Mouse (Mus musculus): ENCODE measurements around the gene Avil. TPM values are rescaled to one million over a fixed set of nuclear protein-coding genes. Genes with fewer than 3 reads are reported as not detected.

The Avil gene
- polyA plus RNA-seq, 1 experiment from 2014 or later, result 0.18 TPM

DNA sequence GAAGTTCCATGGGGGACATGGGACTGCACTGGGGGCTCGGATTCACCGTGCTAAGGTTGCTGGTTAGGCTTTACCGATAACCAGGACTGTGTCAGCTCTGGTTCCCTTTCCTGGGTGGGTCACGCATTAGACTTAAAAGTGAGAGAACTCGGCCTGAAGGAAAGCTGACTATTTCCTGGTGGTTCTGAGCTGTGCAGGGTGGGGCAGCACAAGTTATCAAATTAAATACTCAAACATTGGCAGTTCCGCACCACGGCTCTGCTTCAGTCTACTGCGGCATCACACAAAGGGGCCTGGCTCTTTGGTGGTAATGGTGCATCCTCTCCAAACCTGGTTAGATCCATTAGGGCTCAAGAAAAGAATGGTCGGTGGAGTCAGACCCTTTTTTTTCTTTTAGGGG, 788 bp downstream of the Avil start:
- Histone ChIP-seq H3K27ac (no peak overlapping the region), H3K27me3 (replicated peaks) (no peaks in the 10 kb centered on the region), H3K36me3 (peaks cover 26% of the 10 kb centered on the region), H3K9me3 (replicated peaks) (no peaks in the 10 kb centered on the region), H3K4me2 (no peak overlapping the region), H3K4me1 (0 out of 2 replicates have a peak, but pooled peaks cover 8% of the 10 kb centered on the region), H3K9ac (no peak overlapping the region), H3K4me3 (no peak overlapping the region)
- 66% methylated on average over 9 of the region's 9 CpGs for WGBS (ENCODE audit: insufficient replicate concordance)
- no peak for ATAC-seq

- Histone ChIP-seq H3K4me3 (no peak overlapping the region), H3K4me2 (no peak overlapping the region), H3K27ac (no peak overlapping the region), H3K4me1 (0 out of 2 replicates have a peak, but pooled peaks cover 8% of the 10 kb centered on the region), H3K9me3 (replicated peaks) (no peaks in the 10 kb centered on the region), H3K9ac (no peak overlapping the region), H3K36me3 (peaks cover 26% of the 10 kb centered on the region), H3K27me3 (replicated peaks) (0 out of 2 replicates have a peak, but pooled peaks cover 4% of the 10 kb centered on the region)
- ATAC-seq, result no peak
- WGBS (ENCODE audit: insufficient replicate concordance), result 77% methylated on average over 1 of the region's 1 CpGs
These were observed 1.5 kb downstream of the Avil start for GRCm38 (mm10) chr10:127002056-127002455.

GRCm38 (mm10) chr10:127002765-127003164, 2.3 kb downstream of the Avil start:
- peaks cover 11% of the 10 kb centered on the region; the same call in 1 of the 2 replicates for H3K27me3 ChIP-seq (replicated peaks)
- H3K9ac ChIP-seq, result no peak overlapping the region
- no peak for ATAC-seq
- peaks cover 19% of the 10 kb centered on the region for H3K36me3 ChIP-seq
- no peak overlapping the region for H3K4me2 ChIP-seq
- H3K27ac ChIP-seq, result no peak overlapping the region
- no peak overlapping the region for H3K4me3 ChIP-seq
- 55% methylated on average over 5 of the region's 5 CpGs for WGBS (ENCODE audit: insufficient replicate concordance)
- H3K4me1 ChIP-seq, result 0 out of 2 replicates have a peak, but pooled peaks cover 1% of the 10 kb centered on the region
- H3K9me3 ChIP-seq (replicated peaks), result no peaks in the 10 kb centered on the region

DNA sequence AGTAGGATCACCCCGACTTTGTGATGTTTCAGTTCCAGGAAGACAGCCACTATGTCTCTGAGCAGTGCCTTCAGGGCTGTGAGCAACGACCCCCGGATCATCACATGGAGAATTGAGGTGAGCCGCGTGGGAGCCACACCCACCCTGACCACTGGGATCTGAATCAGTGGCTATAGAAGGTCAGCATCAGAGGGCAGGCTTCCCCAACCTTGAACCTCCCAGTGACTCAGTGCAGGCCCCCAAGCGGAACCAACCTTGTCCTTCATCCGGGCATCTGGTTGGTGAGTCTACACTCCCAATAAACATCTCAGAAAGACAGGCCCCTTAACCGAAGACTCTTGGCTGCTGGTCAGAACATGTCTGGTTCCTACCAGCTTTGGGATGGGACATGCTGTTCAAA, 2.8 kb downstream of the Avil start:
- Histone ChIP-seq H3K4me1 (no peaks in the 10 kb centered on the region), H3K4me2 (no peak overlapping the region), H3K4me3 (no peak overlapping the region), H3K9ac (no peak overlapping the region), H3K36me3 (peaks cover 13% of the 10 kb centered on the region), H3K27me3 (replicated peaks) (peaks cover 12% of the 10 kb centered on the region; the same call in 1 of the 2 replicates), H3K27ac (no peak overlapping the region), H3K9me3 (replicated peaks) (no peaks in the 10 kb centered on the region)
- ATAC-seq, result no peak
- 69% methylated on average over 8 of the region's 8 CpGs for WGBS (ENCODE audit: insufficient replicate concordance)

DNA sequence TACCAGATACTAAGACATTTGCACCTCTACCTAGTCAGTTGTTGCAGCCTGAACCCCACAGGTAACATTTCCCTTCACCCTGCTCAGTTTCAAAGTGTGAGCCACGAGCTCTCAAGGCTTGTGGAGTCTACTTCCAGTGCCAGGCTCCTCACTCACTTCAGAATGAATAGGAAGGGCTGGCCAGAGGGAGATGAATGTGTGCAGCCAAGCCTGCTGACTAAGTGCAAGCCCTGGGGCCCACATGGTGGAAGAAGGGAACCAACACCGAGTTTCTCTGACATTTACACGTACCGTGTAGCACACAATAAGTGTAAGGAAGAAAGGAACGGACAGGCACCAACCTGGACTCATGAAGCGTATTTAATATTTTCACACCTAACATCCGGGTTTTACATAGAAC, 3.3 kb downstream of the Avil start:
- no peaks in the 10 kb centered on the region for H3K4me1 ChIP-seq
- H3K36me3 ChIP-seq, result peaks cover 8% of the 10 kb centered on the region
- peaks cover 12% of the 10 kb centered on the region; the same call in 1 of the 2 replicates for H3K27me3 ChIP-seq (replicated peaks)
- no peak overlapping the region for H3K27ac ChIP-seq
- H3K9me3 ChIP-seq (replicated peaks), result no peaks in the 10 kb centered on the region
- 73% methylated on average over 7 of the region's 7 CpGs for WGBS (ENCODE audit: insufficient replicate concordance)
- H3K4me2 ChIP-seq, result no peak overlapping the region
- no peak overlapping the region for H3K9ac ChIP-seq
- no peak overlapping the region for H3K4me3 ChIP-seq
- no peak for ATAC-seq

- H3K27me3 ChIP-seq (replicated peaks), result peaks cover 9% of the 10 kb centered on the region
- no peak overlapping the region for H3K4me2 ChIP-seq
- no peak overlapping the region for H3K4me3 ChIP-seq
- no peaks in the 10 kb centered on the region for H3K36me3 ChIP-seq
- H3K27ac ChIP-seq, result no peak overlapping the region
- ATAC-seq, result no peak
- H3K9ac ChIP-seq, result no peak overlapping the region
- no peaks in the 10 kb centered on the region for H3K4me1 ChIP-seq
- 49% methylated on average over 5 of the region's 5 CpGs for WGBS (ENCODE audit: insufficient replicate concordance)
- H3K9me3 ChIP-seq (replicated peaks), result no peaks in the 10 kb centered on the region
These were observed 16.0 kb downstream of the Avil start for GRCm38 (mm10) chr10:127016488-127016887.

- peaks cover 9% of the 10 kb centered on the region for H3K27me3 ChIP-seq (replicated peaks)
- WGBS (ENCODE audit: insufficient replicate concordance), result 19% methylated on average over 2 of the region's 2 CpGs
- H3K27ac ChIP-seq, result no peak overlapping the region
- H3K4me1 ChIP-seq, result no peaks in the 10 kb centered on the region
- no peak overlapping the region for H3K9ac ChIP-seq
- no peak for ATAC-seq
- no peak overlapping the region for H3K4me2 ChIP-seq
- H3K4me3 ChIP-seq, result no peak overlapping the region
- peaks cover 5% of the 10 kb centered on the region for H3K36me3 ChIP-seq
- no peaks in the 10 kb centered on the region for H3K9me3 ChIP-seq (replicated peaks)
These were observed 16.6 kb downstream of the Avil start for GRCm38 (mm10) chr10:127017071-127017470.

DNA sequence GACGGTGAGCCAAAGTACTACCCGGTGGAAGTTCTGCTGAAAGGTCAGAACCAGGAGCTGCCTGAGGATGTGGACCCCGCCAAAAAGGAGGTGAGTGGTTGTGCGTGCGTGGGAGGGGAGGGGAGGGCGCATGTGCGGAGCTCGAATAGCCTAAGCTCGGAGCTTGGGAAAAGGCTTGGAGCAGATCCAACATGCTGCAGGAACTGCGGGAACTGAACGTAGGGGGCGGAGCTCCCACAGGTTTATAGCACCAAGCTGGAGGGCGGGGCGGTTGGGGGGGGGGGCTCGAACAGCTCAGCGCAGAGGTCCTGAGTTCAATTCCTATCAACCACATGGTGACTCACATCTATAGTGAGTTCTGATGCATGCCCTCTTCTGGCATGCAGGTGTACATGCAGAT, 17.9 kb downstream of the Avil start:
- H3K4me3 ChIP-seq, result no peak overlapping the region
- H3K27ac ChIP-seq, result no peak overlapping the region
- H3K36me3 ChIP-seq, result peaks cover 17% of the 10 kb centered on the region
- no peak overlapping the region for H3K4me2 ChIP-seq
- ATAC-seq, result no peak
- H3K27me3 ChIP-seq (replicated peaks), result peaks cover 9% of the 10 kb centered on the region
- 80% methylated on average over 16 of the region's 16 CpGs for WGBS (ENCODE audit: insufficient replicate concordance)
- no peaks in the 10 kb centered on the region for H3K4me1 ChIP-seq
- H3K9me3 ChIP-seq (replicated peaks), result no peaks in the 10 kb centered on the region
- no peak overlapping the region for H3K9ac ChIP-seq

GRCm38 (mm10) chr10:127030336-127031296, 30.1 kb downstream of the Avil start, which contains the start of gene Tsfm:
Gene Tsfm (minus strand): TSS chr10:127030840.
- Histone ChIP-seq H3K9ac (peak within 1 kb of the TSS; percentile 86), H3K4me2 (peak within 1 kb of the TSS; percentile 94), H3K4me3 (peak within 1 kb of the TSS; percentile 87), H3K36me3 (peaks cover 39% of the 10 kb centered on the region), H3K27me3 (replicated peaks) (no peaks in the 10 kb centered on the region; the same call in 1 of the 2 replicates), H3K27ac (peak within 1 kb of the TSS; percentile 75), H3K4me1 (peaks cover 14% of the 10 kb centered on the region), H3K9me3 (replicated peaks) (no peaks in the 10 kb centered on the region)
- 6% methylated on average over 53 of the region's 56 CpGs for WGBS (ENCODE audit: insufficient replicate concordance)
- peak; percentile 87 for ATAC-seq

- no peak overlapping the region for H3K27ac ChIP-seq
- WGBS (ENCODE audit: insufficient replicate concordance), result 67% methylated on average over 8 of the region's 8 CpGs
- H3K27me3 ChIP-seq (replicated peaks), result peaks cover 27% of the 10 kb centered on the region
- ATAC-seq, result no peak
- H3K9me3 ChIP-seq (replicated peaks), result no peaks in the 10 kb centered on the region
- peaks cover 12% of the 10 kb centered on the region for H3K36me3 ChIP-seq
- H3K4me3 ChIP-seq, result no peak overlapping the region
- H3K4me1 ChIP-seq, result peaks cover 14% of the 10 kb centered on the region
- H3K9ac ChIP-seq, result no peak overlapping the region
- H3K4me2 ChIP-seq, result no peak overlapping the region
These were observed 32.8 kb downstream of the Avil start for GRCm38 (mm10) chr10:127033301-127033741.

DNA sequence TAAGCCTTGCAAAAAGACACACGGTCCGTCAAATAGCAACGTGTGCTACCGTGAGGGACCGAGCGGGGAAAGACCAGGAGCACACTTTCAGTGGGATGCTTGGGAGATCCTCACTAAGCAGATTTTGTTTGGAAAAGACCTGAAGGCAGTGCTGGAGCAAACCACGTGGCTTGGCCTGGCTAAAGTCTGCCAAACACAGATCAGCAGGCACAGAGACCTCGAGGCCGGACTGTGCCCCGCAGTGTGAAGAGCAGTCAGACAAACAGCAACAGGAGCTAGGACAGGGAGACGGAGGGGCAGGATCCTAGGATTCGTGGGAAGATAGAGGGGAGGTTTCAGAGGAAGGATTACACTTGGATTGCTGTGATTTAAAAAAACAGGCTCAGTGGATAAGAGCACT, 35.8 kb downstream of the Avil start:
- Histone ChIP-seq H3K9ac (no peak overlapping the region), H3K4me1 (peaks cover 7% of the 10 kb centered on the region), H3K27me3 (replicated peaks) (peaks cover 57% of the 10 kb centered on the region), H3K4me3 (no peak overlapping the region), H3K4me2 (no peak overlapping the region), H3K27ac (no peak overlapping the region), H3K9me3 (replicated peaks) (no peaks in the 10 kb centered on the region), H3K36me3 (no peaks in the 10 kb centered on the region)
- no peak for ATAC-seq
- 70% methylated on average over 12 of the region's 12 CpGs for WGBS (ENCODE audit: insufficient replicate concordance)

DNA sequence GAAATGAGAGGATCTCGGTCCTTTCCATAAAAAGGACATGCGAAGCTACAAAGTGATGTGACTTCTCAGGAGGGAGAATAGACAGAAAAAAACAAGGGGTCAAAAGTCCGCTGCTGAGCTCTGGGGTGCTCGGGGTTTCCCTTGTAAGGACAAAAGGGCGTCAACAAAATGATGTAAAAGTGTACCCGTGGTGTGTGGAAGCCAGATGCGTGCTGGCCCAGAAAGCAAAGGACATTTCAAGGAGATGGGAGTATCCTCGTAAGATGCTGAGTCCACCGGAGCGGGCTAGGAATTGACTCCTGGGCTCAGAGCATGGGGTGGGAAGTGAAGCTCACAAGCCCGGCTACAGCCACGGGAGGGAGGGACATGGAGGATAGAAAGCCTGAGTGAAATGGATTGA, 37.1 kb downstream of the Avil start:
- Histone ChIP-seq H3K4me1 (peaks cover 21% of the 10 kb centered on the region), H3K4me2 (no peak overlapping the region), H3K27ac (no peak overlapping the region), H3K9ac (no peak overlapping the region), H3K27me3 (replicated peaks) (peaks cover 60% of the 10 kb centered on the region), H3K9me3 (replicated peaks) (no peaks in the 10 kb centered on the region), H3K4me3 (no peak overlapping the region), H3K36me3 (no peaks in the 10 kb centered on the region)
- no peak for ATAC-seq
- 70% methylated on average over 12 of the region's 12 CpGs for WGBS (ENCODE audit: insufficient replicate concordance)
